Mouse (Mus musculus) kidney, adult 2 months (tissue): ENCODE data around the gene Supt6.

Experiments
- CTCF ChIP-seq: fragments of 200-500 bp; conservative IDR thresholded peaks from 2 replicates; pipeline ENCODE4 v1.5.1; 2011; ENCODE audit warnings: low read depth, mild to moderate bottlenecking, control low read depth, low read length, moderate library complexity, mixed read lengths; ENCODE audit not compliant: insufficient read depth, insufficient read length
- POLR2A ChIP-seq: fragments of 200-500 bp; IDR thresholded peaks from one replicate; pipeline ENCODE4 v1.6.1; 2011; ENCODE audit warnings: low read depth, low read length, control low read depth

- TF ChIP-seq POLR2A (no peak), CTCF (no peak)
Measured at GRCm38 (mm10) chr11:78260489-78261258, 14.9 kb upstream of the Supt6 start.
